Mouse (Mus musculus) CH12.LX (cell line): Measurements from ENCODE around the gene Exoc2. TPM values are rescaled to one million over a fixed set of nuclear protein-coding genes. Genes with fewer than 3 reads are reported as not detected.

Experiments used
- DNase-seq: peaks from one replicate; pipeline ENCODE4 v3.0.0-alpha.2; 2013; ENCODE audit errors: extremely low read depth
- H3K27ac ChIP-seq: 2 replicates; pipeline ENCODE4 v1.5.1; 2012; ENCODE audit warnings: low read depth, mild to moderate bottlenecking, control low read depth, moderate library complexity; ENCODE audit not compliant: insufficient read depth
- H3K27me3 ChIP-seq: replicated peaks from 2 replicates; pipeline ENCODE3; 2012; ENCODE audit warnings: inconsistent platforms
- H3K36me3 ChIP-seq, 2 experiments: replicated peaks in 1 of 2; 2 replicates each; pipeline versions ENCODE3 to v1.6.1; 2012; ENCODE audit warnings: inconsistent platforms in 1 of 2, low read length in 1 of 2, mild to moderate bottlenecking in 1 of 2, mixed read lengths in 1 of 2, moderate library complexity in 1 of 2; ENCODE audit not compliant: control insufficient read depth in 1 of 2, insufficient read depth in 1 of 2
- H3K4me1 ChIP-seq, 2 experiments: 2 replicates each; pipeline ENCODE4 v1.6.1; 2012; ENCODE audit warnings: inconsistent platforms in 1 of 2, moderate library complexity in 1 of 2; ENCODE audit not compliant: insufficient read depth in 2 of 2, control insufficient read depth in 1 of 2
- H3K4me2 ChIP-seq: 2 replicates; pipeline ENCODE4 v1.6.1; 2012; ENCODE audit warnings: low read depth, mild to moderate bottlenecking, control low read depth; ENCODE audit not compliant: poor library complexity, insufficient read depth, severe bottlenecking
- H3K4me3 ChIP-seq, 3 experiments: fragments of 150-350 bp in 1 of 3; sonication (generic) in 1 of 3; replicated peaks in 1 of 3; 2 replicates each; pipeline versions ENCODE3 to v1.5.1; 2011 to 2012; ENCODE audit warnings: low read depth in 2 of 3, low read length in 2 of 3, mild to moderate bottlenecking in 2 of 3, moderate library complexity in 2 of 3, control low read depth in 1 of 3, improper control_type of control experiment in 1 of 3, inconsistent platforms in 1 of 3, mixed read lengths in 1 of 3; ENCODE audit not compliant: poor library complexity in 1 of 3
- H3K79me2 ChIP-seq: replicated peaks from 2 replicates; pipeline ENCODE4 v1.6.1; 2012; ENCODE audit warnings: mild to moderate bottlenecking, moderate library complexity; ENCODE audit not compliant: control insufficient read depth, poor library complexity, insufficient read depth, severe bottlenecking; ENCODE audit errors: extremely low read depth
- H3K9ac ChIP-seq: 2 replicates; pipeline ENCODE4 v1.6.1; 2012; ENCODE audit warnings: low read depth, mild to moderate bottlenecking, control low read depth, moderate library complexity; ENCODE audit not compliant: insufficient read depth
- H3K9me3 ChIP-seq: replicated peaks from 2 replicates; pipeline ENCODE3; 2012; ENCODE audit warnings: low read length, inconsistent platforms, mixed read lengths
- CHD1 ChIP-seq: IDR thresholded peaks from 2 replicates; pipeline ENCODE4 v1.6.1; 2012; ENCODE audit warnings: low read depth, low read length, improper control_type of control experiment, inconsistent platforms
- EP300 ChIP-seq: IDR thresholded peaks from 2 replicates; pipeline ENCODE4 v1.6.1; 2011; ENCODE audit warnings: low read length, improper control_type of control experiment
- ETS1 ChIP-seq: conservative IDR thresholded peaks from 2 replicates; pipeline ENCODE4 v1.6.1; 2012; ENCODE audit warnings: low read depth, mild to moderate bottlenecking, inconsistent platforms, low read length, improper control_type of control experiment, moderate library complexity
- IRF4 ChIP-seq: IDR thresholded peaks from 2 replicates; pipeline ENCODE4 v1.6.1; 2014; ENCODE audit warnings: low read depth, mild to moderate bottlenecking, inconsistent platforms, low read length, improper control_type of control experiment
- MAFK ChIP-seq: IDR thresholded peaks from 2 replicates; pipeline ENCODE4 v1.6.1; 2011; ENCODE audit warnings: low read length, improper control_type of control experiment; ENCODE audit not compliant: insufficient replicate concordance
- MAX ChIP-seq: IDR thresholded peaks from 2 replicates; pipeline ENCODE4 v1.6.1; 2011; ENCODE audit warnings: low read length, improper control_type of control experiment
- MAZ ChIP-seq: IDR thresholded peaks from 2 replicates; pipeline ENCODE4 v1.6.1; 2012; ENCODE audit warnings: low read depth, mild to moderate bottlenecking, inconsistent platforms, low read length, improper control_type of control experiment, moderate library complexity
- MXI1 ChIP-seq: IDR thresholded peaks from 2 replicates; pipeline ENCODE4 v1.6.1; 2011; ENCODE audit warnings: mild to moderate bottlenecking, low read depth, low read length, improper control_type of control experiment
- MYC ChIP-seq: IDR thresholded peaks from 2 replicates; pipeline ENCODE4 v1.6.1; 2011; ENCODE audit warnings: low read depth, mild to moderate bottlenecking, improper control_type of control experiment, low read length
- NRF1 ChIP-seq: IDR thresholded peaks from 2 replicates; pipeline ENCODE4 v1.6.1; 2014; ENCODE audit warnings: low read depth, mild to moderate bottlenecking, inconsistent platforms, low read length, improper control_type of control experiment, moderate library complexity
- POLR2AphosphoS2 ChIP-seq: IDR thresholded peaks from 2 replicates; pipeline ENCODE4 v1.6.1; 2011; ENCODE audit warnings: low read depth, low read length, improper control_type of control experiment
- RAD21 ChIP-seq: IDR thresholded peaks from 2 replicates; pipeline ENCODE4 v1.6.1; 2011; ENCODE audit warnings: low read depth, mild to moderate bottlenecking, low read length, improper control_type of control experiment, moderate library complexity
- TBP ChIP-seq: conservative IDR thresholded peaks from 2 replicates; pipeline ENCODE4 v1.6.1; 2011; ENCODE audit warnings: low read depth, low read length, improper control_type of control experiment
- UBTF ChIP-seq: IDR thresholded peaks from 2 replicates; pipeline ENCODE4 v1.6.1; 2012; ENCODE audit warnings: low read depth, mild to moderate bottlenecking, inconsistent platforms, low read length, improper control_type of control experiment, moderate library complexity
- USF1 ChIP-seq: IDR thresholded peaks from 2 replicates; pipeline ENCODE4 v1.6.1; 2014; ENCODE audit warnings: low read depth, mild to moderate bottlenecking, inconsistent platforms, low read length, improper control_type of control experiment
- dilution Hi-C: fragments of 300-500 bp; cut with MboI; formaldehyde crosslinking; loops from 2 replicates; pipeline ENCODE4 v1.14.3; 2020; ENCODE audit warnings: low sequenced_read_pairs; ENCODE audit not compliant: extremely low pct_unique_long_range_greater_than_20kb, extremely low pct_ligation_motif_present
- in situ Hi-C: fragments of 300-500 bp; cut with MboI; formaldehyde crosslinking; loops from 3 replicates; pipeline ENCODE4 v1.14.3; 2019; ENCODE audit warnings: low sequenced_read_pairs, low pct_ligation_motif_present, low pct_unique_long_range_greater_than_20kb, mixed read lengths
- polyA plus RNA-seq: library from polyadenylated mRNA; unstranded; fragments of >175 nt; gene quantifications from 2 replicates; pipeline ENCODE4 v1.2.1, GENCODE M21; 2012; ENCODE audit warnings: low read depth; ENCODE audit not compliant: insufficient read length
- total RNA-seq, 2 experiments: library from RNA; depleted of rRNA; stranded (reverse); fragments of 300-350 nt in 1 of 2; fragments of >200 nt in 1 of 2; gene quantifications; 2 replicates each; pipeline ENCODE4 v1.2.3; 2012 to 2014

Exoc2 gene
- total and polyA plus RNA-seq, 3 experiments: 21.1 to 33.0 (median 29.7) TPM

DNA sequence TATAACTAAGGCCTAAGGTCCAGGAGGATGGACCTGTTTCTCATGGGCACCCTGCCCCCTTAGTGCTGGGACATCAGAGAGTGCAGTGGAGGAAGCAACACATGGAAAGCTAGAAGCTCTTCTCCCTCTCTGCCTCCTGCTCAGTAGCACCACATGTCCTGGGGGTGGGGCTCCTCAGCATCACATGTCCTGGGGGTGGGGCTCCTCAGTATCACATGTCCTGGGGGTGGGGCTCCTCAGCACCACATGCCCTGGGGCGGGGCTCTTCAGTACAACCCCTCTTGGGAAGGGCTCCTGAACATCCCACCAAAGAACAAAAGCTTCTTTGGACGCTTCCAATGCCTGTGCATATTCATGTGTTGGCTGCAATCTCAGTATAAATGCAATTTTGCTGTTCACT lies 186.3 kb downstream of the Exoc2 start:
- Histone ChIP-seq H3K27me3 (peaks cover 2% of the 10 kb centered on the region), H3K79me2 (no peaks in the 10 kb centered on the region), H3K9ac (no peak overlapping the region), H3K36me3 (no peaks in the 10 kb centered on the region), H3K9me3 (no peaks in the 10 kb centered on the region), H3K4me1 (peaks cover 15 to 51% of the 10 kb centered on the region in 2 experiments), H3K4me2 (no peak overlapping the region), H3K4me3 (no peak overlapping the region), H3K27ac (no peak overlapping the region)
- TF ChIP-seq ETS1: no peak
- no peak for TF ChIP-seq RAD21
- TF ChIP-seq UBTF: no peak
- TF ChIP-seq CHD1: no peak
- TF ChIP-seq EP300: no peak
- TF ChIP-seq POLR2AphosphoS2: no peak
- no peak for TF ChIP-seq MXI1
- no peak for TF ChIP-seq USF1
- TF ChIP-seq TBP: no peak
- dilution Hi-C loops (no loop called here), in situ Hi-C loops (no loop called here)
- DNase-seq: no peak

DNA sequence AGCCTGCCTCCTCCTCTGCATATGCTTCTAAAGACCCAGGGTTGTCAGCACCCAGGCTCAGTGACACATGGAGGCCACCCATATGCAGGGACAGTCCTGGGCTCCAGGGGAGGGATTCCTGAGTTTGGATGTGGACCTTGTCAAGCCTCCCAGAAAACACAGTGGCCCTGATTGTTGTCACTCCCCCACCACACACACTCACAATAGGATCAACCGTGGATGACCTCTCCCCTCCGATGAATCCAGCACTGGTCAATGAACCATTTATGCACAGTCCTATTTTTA lies 186.9 kb downstream of the Exoc2 start:
- Histone ChIP-seq H3K4me1 (peaks cover 16 to 51% of the 10 kb centered on the region in 2 experiments), H3K36me3 (no peaks in the 10 kb centered on the region), H3K9me3 (no peaks in the 10 kb centered on the region), H3K79me2 (no peaks in the 10 kb centered on the region), H3K9ac (no peak overlapping the region), H3K27me3 (peaks cover 2% of the 10 kb centered on the region), H3K4me2 (no peak overlapping the region), H3K4me3 (no peak overlapping the region), H3K27ac (no peak overlapping the region)
- in situ Hi-C loops: no loop called here
- no peak for TF ChIP-seq POLR2AphosphoS2
- no peak for TF ChIP-seq MAX
- no peak for TF ChIP-seq IRF4
- no peak for TF ChIP-seq MAZ
- no peak for TF ChIP-seq MXI1
- TF ChIP-seq MAFK: no peak
- TF ChIP-seq MYC: no peak
- no peak for TF ChIP-seq NRF1
- no peak for DNase-seq
- dilution Hi-C loops: no loop called here
